Mouse (Mus musculus) neural tube, embryonic 11.5 days (tissue): ENCODE measurements around the gene Maf. TPM values are rescaled to one million over a fixed set of nuclear protein-coding genes. Genes with fewer than 3 reads are reported as not detected.

Experiments
- ATAC-seq: fragments of 200-750 bp; cut with Nextera tagmentation; 2 replicates; pipeline ENCODE4 v1.8.0; 2017; ENCODE audit warnings: moderate number of reproducible peaks, mild to moderate bottlenecking, moderate TSS enrichment, moderate library complexity; ENCODE audit not compliant: insufficient read depth, low FRiP score, low TSS enrichment
- DNase-seq: peaks from one replicate; pipeline ENCODE4 v3.0.0-alpha.2; 2015; ENCODE audit warnings: low spot score
- H3K27ac ChIP-seq: fragments of 300-500 bp; sonication (generic); 2 replicates; pipeline ENCODE4 v1.5.1; 2014; ENCODE audit warnings: low read depth, mild to moderate bottlenecking, low read length
- H3K27me3 ChIP-seq: fragments of 300-500 bp; sonication (generic); 2 replicates; pipeline ENCODE4 v1.6.1; 2014; ENCODE audit warnings: mild to moderate bottlenecking, low read length, mixed read lengths; ENCODE audit not compliant: control insufficient read depth, insufficient read depth
- H3K36me3 ChIP-seq: fragments of 300-500 bp; sonication (generic); 2 replicates; pipeline ENCODE4 v1.6.1; 2014; ENCODE audit warnings: mild to moderate bottlenecking, low read length, moderate library complexity, mixed read lengths; ENCODE audit not compliant: control insufficient read depth, insufficient read depth
- H3K4me1 ChIP-seq: fragments of 300-500 bp; sonication (generic); 2 replicates; pipeline ENCODE4 v1.6.1; 2014; ENCODE audit warnings: low read length, mixed read lengths; ENCODE audit not compliant: control insufficient read depth, insufficient read depth
- H3K4me2 ChIP-seq: fragments of 300-500 bp; sonication (generic); 2 replicates; pipeline ENCODE4 v1.6.1; 2014; ENCODE audit warnings: low read depth, mild to moderate bottlenecking, moderate library complexity
- H3K4me3 ChIP-seq: fragments of 300-500 bp; sonication (generic); 2 replicates; pipeline ENCODE4 v1.5.1; 2014; ENCODE audit warnings: low read depth, low read length
- H3K9ac ChIP-seq: fragments of 300-500 bp; sonication (generic); 2 replicates; pipeline ENCODE4 v1.6.1; 2014; ENCODE audit warnings: mild to moderate bottlenecking, low read length
- H3K9me3 ChIP-seq: fragments of 300-500 bp; sonication (generic); 2 replicates; pipeline ENCODE4 v1.6.1; 2016; ENCODE audit warnings: low read length; ENCODE audit not compliant: control insufficient read depth
- WGBS: fragments of 180-500 bp; shearing (Covaris S2); extraction: QIAGEN DNeasy Blood & Tissue Kit; methylation state at CpG from one replicate; pipeline ENCODE4 v1.1.7; 2014; 5-methylcytosine and 5-hydroxymethylcytosine counted together
- polyA plus RNA-seq: library from polyadenylated mRNA; unstranded; fragments of >200 nt; fragmentation: Nextera tagmentation; extraction: Ambion mirVana; gene quantifications from 2 replicates; pipeline ENCODE4 v1.2.1, GENCODE M21; 2014

Maf gene
- polyA plus RNA-seq, 1 experiment from 2014 or later: 5.5 TPM

GRCm38 (mm10) chr8:115697410-115697809, 10.2 kb downstream of the Maf start:
- Histone ChIP-seq H3K4me2 (no peak overlapping the region), H3K27ac (no peak overlapping the region), H3K4me1 (no peaks in the 10 kb centered on the region), H3K4me3 (no peak overlapping the region), H3K9me3 (no peaks in the 10 kb centered on the region), H3K27me3 (no peaks in the 10 kb centered on the region), H3K36me3 (no peaks in the 10 kb centered on the region), H3K9ac (no peak overlapping the region)
- ATAC-seq: no peak
- DNase-seq: no peak
- WGBS: 76% methylated on average over 3 of the region's 3 CpGs

GRCm38 (mm10) chr8:115696661-115697060, 10.9 kb downstream of the Maf start:
- WGBS: 77% methylated on average over 4 of the region's 4 CpGs

GRCm38 (mm10) chr8:115687349-115687748, 20.2 kb downstream of the Maf start:
- DNase-seq (no peak), ATAC-seq (no peak)
- H3K27ac ChIP-seq: no peak overlapping the region

More at GRCm38 (mm10) chr8:115696661-115697060, 10.9 kb downstream of the Maf start:
- no peaks in the 10 kb centered on the region for H3K27me3 ChIP-seq
- ATAC-seq: no peak
- H3K4me1 ChIP-seq: no peaks in the 10 kb centered on the region
- no peak overlapping the region for H3K27ac ChIP-seq
- no peak overlapping the region for H3K4me3 ChIP-seq
- no peak overlapping the region for H3K4me2 ChIP-seq
- no peak overlapping the region for H3K9ac ChIP-seq
- H3K36me3 ChIP-seq: no peaks in the 10 kb centered on the region
- no peak for DNase-seq
- H3K9me3 ChIP-seq: no peaks in the 10 kb centered on the region

GRCm38 (mm10) chr8:115683309-115683708, 24.3 kb downstream of the Maf start:
- ATAC-seq (no peak), DNase-seq (no peak)
- WGBS: 70% methylated on average over 7 of the region's 7 CpGs

More at GRCm38 (mm10) chr8:115687349-115687748, 20.2 kb downstream of the Maf start:
- Histone ChIP-seq H3K27me3 (no peaks in the 10 kb centered on the region), H3K36me3 (no peaks in the 10 kb centered on the region), H3K4me2 (no peak overlapping the region), H3K9ac (no peak overlapping the region), H3K9me3 (no peaks in the 10 kb centered on the region), H3K4me1 (no peaks in the 10 kb centered on the region), H3K4me3 (no peak overlapping the region)
- WGBS: 85% methylated on average over 9 of the region's 9 CpGs

GRCm38 (mm10) chr8:115679539-115679938, 28.1 kb downstream of the Maf start:
- DNase-seq: no peak

More at GRCm38 (mm10) chr8:115683309-115683708, 24.3 kb downstream of the Maf start:
- H3K27me3 ChIP-seq: no peaks in the 10 kb centered on the region
- no peak overlapping the region for H3K4me3 ChIP-seq
- H3K36me3 ChIP-seq: no peaks in the 10 kb centered on the region
- H3K4me1 ChIP-seq: no peaks in the 10 kb centered on the region
- no peak overlapping the region for H3K9ac ChIP-seq
- no peak overlapping the region for H3K27ac ChIP-seq
- H3K4me2 ChIP-seq: no peak overlapping the region
- no peaks in the 10 kb centered on the region for H3K9me3 ChIP-seq

GRCm38 (mm10) chr8:115664866-115665265, 42.7 kb downstream of the Maf start:
- no peak for ATAC-seq
- H3K4me2 ChIP-seq: no peak overlapping the region
- H3K36me3 ChIP-seq: no peaks in the 10 kb centered on the region
- no peaks in the 10 kb centered on the region for H3K9me3 ChIP-seq
- H3K27ac ChIP-seq: no peak overlapping the region
- WGBS: 95% methylated on average over 2 of the region's 2 CpGs
- H3K4me1 ChIP-seq: no peaks in the 10 kb centered on the region
- no peak overlapping the region for H3K9ac ChIP-seq
- H3K4me3 ChIP-seq: no peak overlapping the region
- no peaks in the 10 kb centered on the region for H3K27me3 ChIP-seq
- no peak for DNase-seq

More at GRCm38 (mm10) chr8:115679539-115679938, 28.1 kb downstream of the Maf start:
- Histone ChIP-seq H3K9ac (no peak overlapping the region), H3K4me2 (no peak overlapping the region), H3K27ac (no peak overlapping the region), H3K4me1 (no peaks in the 10 kb centered on the region), H3K27me3 (no peaks in the 10 kb centered on the region), H3K9me3 (no peaks in the 10 kb centered on the region), H3K4me3 (no peak overlapping the region), H3K36me3 (no peaks in the 10 kb centered on the region)
- ATAC-seq: no peak
- 68% methylated on average over 7 of the region's 7 CpGs for WGBS

- Histone ChIP-seq H3K9me3 (no peaks in the 10 kb centered on the region), H3K36me3 (no peaks in the 10 kb centered on the region), H3K27me3 (no peaks in the 10 kb centered on the region), H3K27ac (no peak overlapping the region), H3K4me3 (no peak overlapping the region), H3K4me1 (no peaks in the 10 kb centered on the region), H3K9ac (no peak overlapping the region), H3K4me2 (no peak overlapping the region)
- 83% methylated on average over 3 of the region's 3 CpGs for WGBS
- DNase-seq (no peak), ATAC-seq (no peak)
Measured at GRCm38 (mm10) chr8:115650110-115650521, 57.5 kb downstream of the Maf start.

- DNase-seq: no peak
- no peak overlapping the region for H3K4me2 ChIP-seq
- no peaks in the 10 kb centered on the region for H3K27me3 ChIP-seq
- H3K9me3 ChIP-seq: no peaks in the 10 kb centered on the region
- no peak for ATAC-seq
- H3K27ac ChIP-seq: no peak overlapping the region
- no peak overlapping the region for H3K4me3 ChIP-seq
- no peaks in the 10 kb centered on the region for H3K4me1 ChIP-seq
- no peak overlapping the region for H3K9ac ChIP-seq
- no peaks in the 10 kb centered on the region for H3K36me3 ChIP-seq
- WGBS: 92% methylated on average over 1 of the region's 1 CpGs
Measured at GRCm38 (mm10) chr8:115645139-115645538, 62.5 kb downstream of the Maf start.

GRCm38 (mm10) chr8:115641936-115642335, 65.7 kb downstream of the Maf start:
- no peak for ATAC-seq
- 89% methylated on average over 5 of the region's 5 CpGs for WGBS

More at GRCm38 (mm10) chr8:115641936-115642335, 65.7 kb downstream of the Maf start:
- no peak overlapping the region for H3K27ac ChIP-seq
- no peaks in the 10 kb centered on the region for H3K36me3 ChIP-seq
- H3K4me3 ChIP-seq: no peak overlapping the region
- no peak overlapping the region for H3K9ac ChIP-seq
- H3K4me1 ChIP-seq: no peaks in the 10 kb centered on the region
- H3K27me3 ChIP-seq: no peaks in the 10 kb centered on the region
- DNase-seq: no peak
- H3K4me2 ChIP-seq: no peak overlapping the region
- no peaks in the 10 kb centered on the region for H3K9me3 ChIP-seq
